In genomic region chr1:63928850-63929249, GRCm38 (mm10) we compare ENCODE assay signal across 16 mouse cellular contexts.
DNase-seq lines count a peak whose midpoint lies in the region; TF ChIP-seq lines count a peak whose summit lies in the region.
"Had no signal": no experiment of that assay in that cellular context is flagged by ENCODE, and none has a peak within 500 bp of the region (broad histone marks: within the 10 kb centered on the region; RNA-seq: fewer than 3 reads in every experiment).

No protein-coding gene starts in this region.

- H3K79me2 ChIP-seq in CH12.LX (replicated peaks; ENCODE audit: control insufficient read depth, extremely low read depth, insufficient read depth, poor library complexity, severe bottlenecking) = no peaks in the 10 kb centered on the region

- H3K9me3 ChIP-seq in heart, embryonic 10.5 days = no peaks in the 10 kb centered on the region
- no peaks in the 10 kb centered on the region for H3K9me3 ChIP-seq in CH12.LX (replicated peaks; ENCODE audit: low read length)
- H3K9me3 ChIP-seq: embryonic facial prominence, embryonic 13.5 days; forebrain, embryonic 12.5 days; heart, embryonic 13.5 days; hindbrain, embryonic 12.5 days had no signal

- no peaks in the 10 kb centered on the region for H3K36me3 ChIP-seq in heart, embryonic 10.5 days
- no peaks in the 10 kb centered on the region for H3K36me3 ChIP-seq in CH12.LX (replicated peaks in 1 of 2; ENCODE audit: control insufficient read depth in 1 of 2, insufficient read depth in 1 of 2, low read length in 1 of 2)
- H3K36me3 ChIP-seq: embryonic facial prominence, embryonic 13.5 days; forebrain, embryonic 12.5 days; heart, embryonic 13.5 days; hindbrain, embryonic 12.5 days had no signal

- peak; percentile 72 for DNase-seq in heart, adult 11 months
- DNase-seq in heart, embryonic 10.5 days (ENCODE audit: low spot score) = no peak
- no peak for DNase-seq in CH12.LX (ENCODE audit: extremely low read depth)
- peak; percentile 55 for DNase-seq in cerebellum, adult 11-12 months
- peak; percentile 78 for DNase-seq in cerebellum, adult 9-10 months
- DNase-seq in spleen, postnatal 4 days (ENCODE audit: low spot score in 2 of 2) = no peak
- no peak for DNase-seq in urinary bladder, postnatal 4 days (ENCODE audit: low spot score in 2 of 2)
- no peak for DNase-seq in kidney, adult 8-10 months
- DNase-seq: adrenal gland, postnatal 25 days; gastrocnemius, postnatal 10 days; heart, adult 2 months; heart, postnatal 36 days had no signal

- no peak overlapping the region for H3K4me3 ChIP-seq in heart, embryonic 10.5 days
- H3K4me3 ChIP-seq in CH12.LX (replicated peaks in 1 of 3; ENCODE audit: low read depth in 2 of 3, low read length in 2 of 3, poor library complexity in 1 of 3) = no peak overlapping the region
- H3K4me3 ChIP-seq: embryonic facial prominence, embryonic 13.5 days; forebrain, embryonic 12.5 days; heart, adult 2 months; heart, embryonic 13.5 days; hindbrain, embryonic 12.5 days had no signal

- H3K27me3 ChIP-seq in heart, embryonic 10.5 days (ENCODE audit: insufficient read depth, poor library complexity, severe bottlenecking) = peaks cover 42% of the 10 kb centered on the region
- no peaks in the 10 kb centered on the region for H3K27me3 ChIP-seq in CH12.LX (replicated peaks)
- H3K27me3 ChIP-seq: embryonic facial prominence, embryonic 13.5 days had no signal

- TF ChIP-seq POLR2A in CH12.LX (IDR thresholded peaks at IDR 0.05; ENCODE audit: low read depth, low read length) = no peak

- dilution Hi-C loops in CH12.LX (cut with MboI; ENCODE audit: extremely low pct_ligation_motif_present, extremely low pct_unique_long_range_greater_than_20kb, low sequenced_read_pairs) = no loop called here

- WGBS in heart, embryonic 10.5 days = 80% methylated on average over 5 of the region's 5 CpGs

- no peak overlapping the region for H3K27ac ChIP-seq in heart, embryonic 10.5 days
- no peak overlapping the region for H3K27ac ChIP-seq in CH12.LX (ENCODE audit: insufficient read depth, low read depth)
- H3K27ac ChIP-seq: embryonic facial prominence, embryonic 13.5 days; forebrain, embryonic 12.5 days; heart, adult 2 months; heart, embryonic 13.5 days; hindbrain, embryonic 12.5 days had no signal

- peak overlapping the region; percentile 38; the same call in 1 of the 2 replicates for H3K4me2 ChIP-seq in CH12.LX (ENCODE audit: insufficient read depth, low read depth, poor library complexity, severe bottlenecking)
- H3K4me2 ChIP-seq: embryonic facial prominence, embryonic 13.5 days; forebrain, embryonic 12.5 days; heart, embryonic 13.5 days; hindbrain, embryonic 12.5 days had no signal

- TF ChIP-seq CTCF in CH12.LX (conservative IDR thresholded peaks at IDR 0.05 in 1 of 2, IDR thresholded peaks at IDR 0.05 in 1 of 2; ENCODE audit: low read depth in 2 of 2, low read length in 2 of 2) = no peak

- H3K9ac ChIP-seq in CH12.LX (ENCODE audit: insufficient read depth, low read depth) = no peak overlapping the region
- H3K9ac ChIP-seq: embryonic facial prominence, embryonic 13.5 days; forebrain, embryonic 12.5 days; heart, embryonic 13.5 days; hindbrain, embryonic 12.5 days had no signal

- in situ Hi-C loops in CH12.LX (cut with MboI; ENCODE audit: low pct_ligation_motif_present, low pct_unique_long_range_greater_than_20kb, low sequenced_read_pairs) = no loop called here

- no peaks in the 10 kb centered on the region for H3K4me1 ChIP-seq in heart, embryonic 10.5 days
- H3K4me1 ChIP-seq in CH12.LX (ENCODE audit: control insufficient read depth in 1 of 2, insufficient read depth in 2 of 2) = no peaks in the 10 kb centered on the region
- H3K4me1 ChIP-seq: embryonic facial prominence, embryonic 13.5 days; hindbrain, embryonic 12.5 days had no signal

- no peak for TF ChIP-seq RAD21 in CH12.LX (IDR thresholded peaks at IDR 0.05; ENCODE audit: low read depth, low read length)

- TF ChIP-seq EP300 in CH12.LX (IDR thresholded peaks at IDR 0.05; ENCODE audit: low read length) = no peak

TF ChIP-seq in CH12.LX, 34 proteins besides CTCF, POLR2A, EP300 and RAD21:
- TF ChIP-seq TBP (conservative IDR thresholded peaks at IDR 0.05; ENCODE audit: low read depth, low read length) = no peak
- TF ChIP-seq UBTF (IDR thresholded peaks at IDR 0.05; ENCODE audit: low read depth, low read length) = no peak
- TF ChIP-seq MAFK (IDR thresholded peaks at IDR 0.05; ENCODE audit: insufficient replicate concordance, low read length) = no peak
- TF ChIP-seq USF2 (conservative IDR thresholded peaks at IDR 0.05; ENCODE audit: low read depth, low read length) = no peak
- TF ChIP-seq GABPA (IDR thresholded peaks at IDR 0.05; ENCODE audit: insufficient replicate concordance, low read depth, low read length) = no peak
- TF ChIP-seq CHD2 (IDR thresholded peaks at IDR 0.05; ENCODE audit: low read length) = no peak
- TF ChIP-seq E2F4 (IDR thresholded peaks at IDR 0.05; ENCODE audit: insufficient replicate concordance, low read depth, low read length) = no peak
- TF ChIP-seq MEF2A (IDR thresholded peaks at IDR 0.05; ENCODE audit: borderline replicate concordance, low read depth, low read length) = no peak
- no peak for TF ChIP-seq CHD1 (IDR thresholded peaks at IDR 0.05; ENCODE audit: low read depth, low read length)
- no peak for TF ChIP-seq MAX (IDR thresholded peaks at IDR 0.05; ENCODE audit: low read length)
- no peak for TF ChIP-seq JUN (IDR thresholded peaks at IDR 0.05; ENCODE audit: insufficient read depth, low read depth, low read length)
- TF ChIP-seq ZKSCAN1 (IDR thresholded peaks at IDR 0.05; ENCODE audit: borderline replicate concordance, low read depth, low read length) = no peak
- TF ChIP-seq HCFC1 (IDR thresholded peaks at IDR 0.05; ENCODE audit: low read depth, low read length) = no peak
- no peak for TF ChIP-seq RCOR1 (conservative IDR thresholded peaks at IDR 0.05; ENCODE audit: low read depth, low read length)
- no peak for TF ChIP-seq SIN3A (IDR thresholded peaks at IDR 0.05; ENCODE audit: low read length)

Comparison
In these comparisons a context has a peak if more than half of its experiments do, and no peak if none do; other contexts are left out.
1. DNase-seq: peak in heart, adult 11 months (single experiment), cerebellum, adult 11-12 months (single experiment) and cerebellum, adult 9-10 months (single experiment); none in heart, embryonic 10.5 days (single experiment), CH12.LX (single experiment), spleen, postnatal 4 days (0 of 2), urinary bladder, postnatal 4 days (0 of 2) and kidney, adult 8-10 months (0 of 2).